Mouse (Mus musculus) lung, postnatal 0 days (tissue): ENCODE measurements around the gene Fat1.

Experiments used
- CTCF ChIP-seq: IDR thresholded peaks from 2 replicates; pipeline ENCODE4 v1.5.1; 2016; ENCODE audit warnings: antibody characterized with exemption, mild to moderate bottlenecking
- EP300 ChIP-seq: IDR thresholded peaks from 2 replicates; pipeline ENCODE4 v1.6.1; 2016; ENCODE audit warnings: antibody characterized with exemption, mild to moderate bottlenecking, control low read depth

DNA sequence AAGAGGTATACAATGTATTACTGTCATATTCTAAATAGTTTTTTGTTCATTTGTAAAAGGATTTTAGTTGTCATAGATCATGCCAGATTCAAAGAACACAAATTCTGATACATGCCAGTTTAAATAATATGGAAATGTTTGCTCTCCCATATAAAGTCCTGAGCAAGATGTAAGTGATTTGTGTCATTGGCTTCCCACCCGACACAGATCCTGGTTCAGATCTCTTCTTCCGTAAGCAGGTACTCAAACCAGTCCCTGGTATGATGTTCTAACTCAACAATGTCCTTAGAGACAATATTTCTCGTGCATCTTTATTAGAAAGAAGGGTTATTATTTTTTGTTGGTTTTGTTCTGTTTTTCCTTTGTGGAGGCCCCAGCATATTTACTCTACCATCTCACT lies 5.2 kb upstream of the Fat1 start:
- TF ChIP-seq EP300: no peak
- TF ChIP-seq CTCF: no peak
